In the genomic region with DNA sequence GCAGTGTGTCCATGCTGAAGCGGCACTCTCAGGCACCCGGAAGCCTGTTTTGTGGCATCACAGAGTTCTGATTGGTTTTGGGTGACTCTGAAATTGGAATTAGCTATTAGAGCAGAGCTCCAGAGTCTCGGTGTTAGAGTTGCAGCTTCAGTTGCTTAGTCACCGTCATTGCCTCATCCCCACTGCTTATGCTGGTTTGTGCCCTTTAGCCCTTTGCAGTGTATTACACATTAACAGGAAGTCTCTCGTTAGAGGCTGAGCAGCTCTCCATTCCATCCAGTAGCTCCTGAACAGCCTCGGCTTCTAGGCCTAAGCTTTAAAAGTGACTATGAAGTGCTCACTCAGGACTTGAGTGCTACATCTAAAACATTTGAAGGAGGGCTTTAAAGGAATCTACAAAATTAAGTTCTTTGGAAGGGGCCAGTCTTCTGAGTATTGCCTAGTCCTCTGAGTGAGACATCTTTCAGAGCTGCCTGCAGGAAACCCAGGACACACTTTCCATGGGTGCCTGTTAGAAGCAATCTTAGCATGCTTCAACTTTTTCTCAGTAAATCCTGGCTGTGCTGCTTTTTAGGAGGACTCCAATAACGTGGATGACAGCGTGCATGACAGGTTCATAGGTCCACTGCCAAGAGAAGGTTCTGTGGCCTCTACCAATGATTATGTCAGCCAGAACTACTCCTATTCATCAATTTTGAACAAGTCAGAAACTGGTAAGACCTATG, we compare ENCODE assay signal across 9 mouse cellular contexts. TPM values are rescaled to one million over a fixed set of nuclear protein-coding genes. Genes with fewer than 3 reads are reported as not detected.
DNase-seq lines count a peak whose midpoint lies in the region; ATAC-seq and TF ChIP-seq lines count a peak whose summit lies in the region.
"Had no signal": no experiment of that assay in that cellular context is flagged by ENCODE, and none has a peak within 500 bp of the region (broad histone marks: within the 10 kb centered on the region; RNA-seq: fewer than 3 reads in every experiment).

No protein-coding gene starts in this region.

- TF ChIP-seq POLR2A in myocyte (IDR thresholded peaks at IDR 0.05; ENCODE audit: insufficient read length, low read depth): no peak

- no peak overlapping the region for H3ac ChIP-seq in myocyte (ENCODE audit: control insufficient read depth, insufficient read length)

- H3K9ac ChIP-seq in liver, embryonic 16.5 days (ENCODE audit: low read depth, low read length): no peak overlapping the region
- H3K9ac ChIP-seq: hindbrain, embryonic 14.5 days; limb, embryonic 13.5 days had no signal

- no peaks in the 10 kb centered on the region for H3K27me3 ChIP-seq in liver, embryonic 16.5 days (ENCODE audit: control insufficient read depth, insufficient read depth, low read depth, low read length)
- H3K27me3 ChIP-seq in myocyte (ENCODE audit: control insufficient read depth, insufficient read depth, insufficient read length): no peaks in the 10 kb centered on the region
- H3K27me3 ChIP-seq: limb, embryonic 13.5 days had no signal

- H3K79me2 ChIP-seq in myocyte (ENCODE audit: control insufficient read depth, insufficient read depth): peaks cover 34% of the 10 kb centered on the region

- 62% methylated on average over 8 of the region's 8 CpGs for WGBS in liver, embryonic 16.5 days (ENCODE audit: insufficient replicate concordance)

- H3K4me1 ChIP-seq in liver, embryonic 16.5 days (ENCODE audit: control insufficient read depth, low read depth, low read length): peaks cover 4% of the 10 kb centered on the region
- H3K4me1 ChIP-seq: limb, embryonic 13.5 days had no signal

- peak; percentile 18 for DNase-seq in c-Kit-positive CD71-negative TER-119-negative erythroid progenitor cells, embryonic 14.5 days (ENCODE audit: low read depth)
- peak; percentile 63 to 73 for DNase-seq in kidney, adult 8-10 months
- no peak for DNase-seq in cerebellum, postnatal 36 days
- no peak for DNase-seq in cerebellum, adult 9-10 months
- DNase-seq in natural killer cell, adult 2 months (ENCODE audit: low spot score in 2 of 2): no peak

- ATAC-seq in liver, embryonic 16.5 days (ENCODE audit: low read depth): peak; percentile 93

- H3K27ac ChIP-seq in liver, embryonic 16.5 days (ENCODE audit: low read length): peak overlapping the region; percentile 54
- H3K27ac ChIP-seq: hindbrain, embryonic 14.5 days; limb, embryonic 13.5 days had no signal

- H3K4me2 ChIP-seq in liver, embryonic 16.5 days (ENCODE audit: low read depth, low read length): 0 out of 2 replicates have a peak overlapping the region, but pooled peaks have one; percentile 11
- no peak overlapping the region for H3K4me2 ChIP-seq in myocyte (ENCODE audit: low read depth)
- H3K4me2 ChIP-seq: hindbrain, embryonic 14.5 days; limb, embryonic 13.5 days had no signal

- peaks cover 8% of the 10 kb centered on the region for H3K36me3 ChIP-seq in liver, embryonic 16.5 days (ENCODE audit: control insufficient read depth, insufficient read depth)
- peaks cover 65% of the 10 kb centered on the region for H3K36me3 ChIP-seq in myocyte (ENCODE audit: control insufficient read depth, insufficient read depth)

- no peaks in the 10 kb centered on the region for H3K9me3 ChIP-seq in liver, embryonic 16.5 days (replicated peaks; ENCODE audit: control insufficient read depth, low read length)
- H3K9me3 ChIP-seq: limb, embryonic 13.5 days had no signal

- no peak overlapping the region for H3K4me3 ChIP-seq in liver, embryonic 16.5 days (ENCODE audit: low read depth, low read length)
- H3K4me3 ChIP-seq in myocyte: no peak overlapping the region
- H3K4me3 ChIP-seq: limb, embryonic 13.5 days had no signal

TF ChIP-seq in myocyte, 11 proteins besides CTCF, POLR2A, EP300 and RAD21:
- TF ChIP-seq CEBPB (IDR thresholded peaks at IDR 0.05; ENCODE audit: insufficient read depth, poor library complexity, severe bottlenecking): peak; percentile 46; the same call in 1 of the 2 replicates
- no peak for TF ChIP-seq TCF12 (IDR thresholded peaks at IDR 0.05; ENCODE audit: insufficient read depth, poor library complexity, severe bottlenecking)

RNA-seq across cellular contexts. Expression of gene Usp47, which starts 32.8 kb away (rescaled TPM):
- polyA plus RNA-seq in liver, embryonic 16.5 days (2015; fragmentation: Nextera tagmentation; extraction: Ambion mirVana): 18.6 and 19.9 TPM in 2 replicates
- polyA plus RNA-seq in myocyte (2012; fragmentation: generic; extraction: Trizol): 28.7 TPM

Comparison
In these comparisons a context has a peak if more than half of its experiments do, and no peak if none do; other contexts are left out.
1. DNase-seq: peak in c-Kit-positive CD71-negative TER-119-negative erythroid progenitor cells, embryonic 14.5 days (single experiment) and kidney, adult 8-10 months (2 of 2); none in cerebellum, postnatal 36 days (0 of 2), cerebellum, adult 9-10 months (single experiment) and natural killer cell, adult 2 months (0 of 2).